Mouse (Mus musculus) myocyte (in vitro differentiated cells): ENCODE measurements around the gene Senp7.

Experiments
- E2F4 ChIP-seq: IDR thresholded peaks from one replicate; pipeline ENCODE4 v1.6.1; 2011; ENCODE audit warnings: mild to moderate bottlenecking, control low read depth, moderate library complexity; ENCODE audit not compliant: insufficient read depth
- MAX ChIP-seq: IDR thresholded peaks from one replicate; pipeline ENCODE4 v1.6.1; 2011; ENCODE audit warnings: low read depth, mild to moderate bottlenecking, control low read depth
- MYOG ChIP-seq, 3 experiments: IDR thresholded peaks; one replicate each; pipeline ENCODE4 v1.6.1; 2011; ENCODE audit warnings: control low read depth in 2 of 3, low read depth in 2 of 3, mild to moderate bottlenecking in 2 of 3; ENCODE audit not compliant: insufficient read length in 2 of 3, control insufficient read depth in 1 of 3, insufficient read depth in 1 of 3
- POLR2A ChIP-seq: IDR thresholded peaks from one replicate; pipeline ENCODE4 v1.6.1; 2011; ENCODE audit warnings: low read depth, mild to moderate bottlenecking, control low read depth, moderate library complexity; ENCODE audit not compliant: insufficient read length
- REST ChIP-seq: IDR thresholded peaks from one replicate; pipeline ENCODE4 v1.6.1; 2011; ENCODE audit warnings: mild to moderate bottlenecking, control low read depth, moderate library complexity; ENCODE audit not compliant: insufficient read depth, insufficient read length
- TCF12 ChIP-seq: IDR thresholded peaks from one replicate; pipeline ENCODE4 v1.6.1; 2011; ENCODE audit warnings: mild to moderate bottlenecking, control low read depth; ENCODE audit not compliant: poor library complexity, insufficient read depth, severe bottlenecking

GRCm38 (mm10) chr16:56029661-56030082 lies 18.5 kb upstream of the Senp7 start, which contains the start of gene Pcnp:
- no peak for TF ChIP-seq MAX
- peak; percentile 100 for TF ChIP-seq POLR2A
- peak; percentile 7 for TF ChIP-seq REST
- TF ChIP-seq MYOG (IDR thresholded peaks at IDR 0.05; ENCODE audit: control insufficient read depth in 1 of 3, insufficient read depth in 1 of 3, insufficient read length in 2 of 3, low read depth in 2 of 3) = peak in 1 of 3 experiments; percentile 47
- TF ChIP-seq TCF12 = no peak
- TF ChIP-seq E2F4 = no peak
